23 mouse cellular contexts compared by ENCODE assay signal in genomic region chr2:50826537-50826936, GRCm38 (mm10).
DNase-seq lines count a peak whose midpoint lies in the region; ATAC-seq and TF ChIP-seq lines count a peak whose summit lies in the region.
"Had no signal": no experiment of that assay in that cellular context is flagged by ENCODE, and none has a peak within 500 bp of the region (broad histone marks: within the 10 kb centered on the region; RNA-seq: fewer than 3 reads in every experiment).

No protein-coding gene starts in this region.

- ATAC-seq in heart, embryonic 16.5 days (replicated peaks; ENCODE audit: extremely low read depth, insufficient read depth, low FRiP score), result 0 out of 2 replicates have a peak, but pooled peaks have one; percentile 37
- no peak for ATAC-seq in stomach, embryonic 14.5 days (ENCODE audit: insufficient number of reproducible peaks, insufficient read depth, low FRiP score, low read depth)
- no peak for ATAC-seq in stomach, postnatal 0 days (ENCODE audit: low FRiP score, low TSS enrichment)
- no peak for ATAC-seq in limb, embryonic 13.5 days (ENCODE audit: low FRiP score, low read depth)
- ATAC-seq in stomach, embryonic 16.5 days (ENCODE audit: insufficient read depth, low FRiP score), result no peak
- ATAC-seq: forebrain, embryonic 13.5 days; inflammation-experienced regulatory T-cells, adult 6 months; midbrain, embryonic 13.5 days had no signal

- no peak overlapping the region for H3K4me3 ChIP-seq in heart, embryonic 16.5 days (ENCODE audit: low read length)
- no peak overlapping the region for H3K4me3 ChIP-seq in stomach, embryonic 14.5 days (ENCODE audit: low read depth, low read length)
- no peak overlapping the region for H3K4me3 ChIP-seq in stomach, postnatal 0 days (ENCODE audit: low read depth, low read length)
- no peak overlapping the region for H3K4me3 ChIP-seq in limb, embryonic 13.5 days
- H3K4me3 ChIP-seq in stomach, embryonic 16.5 days (replicated peaks; ENCODE audit: low read length), result no peak overlapping the region
- H3K4me3 ChIP-seq in hindbrain, embryonic 10.5 days, result no peak overlapping the region
- H3K4me3 ChIP-seq: forebrain, embryonic 13.5 days; hindbrain, embryonic 12.5 days; kidney, embryonic 15.5 days; liver, embryonic 13.5 days; lung, embryonic 15.5 days; midbrain, embryonic 13.5 days; myocyte had no signal

- H3K27ac ChIP-seq in heart, embryonic 16.5 days (ENCODE audit: low read length), result no peak overlapping the region
- H3K27ac ChIP-seq in stomach, embryonic 14.5 days (ENCODE audit: low read length), result peak overlapping the region; percentile 48; the same call in 1 of the 2 replicates
- no peak overlapping the region for H3K27ac ChIP-seq in stomach, postnatal 0 days (replicated peaks)
- 0 out of 2 replicates have a peak overlapping the region, but pooled peaks have one; percentile 33 for H3K27ac ChIP-seq in limb, embryonic 13.5 days
- peak overlapping the region; percentile 9 for H3K27ac ChIP-seq in stomach, embryonic 16.5 days (ENCODE audit: low read length)
- no peak overlapping the region for H3K27ac ChIP-seq in hindbrain, embryonic 10.5 days
- H3K27ac ChIP-seq: forebrain, embryonic 13.5 days; hindbrain, embryonic 12.5 days; kidney, embryonic 15.5 days; liver, embryonic 13.5 days; lung, embryonic 15.5 days; macrophage; midbrain, embryonic 13.5 days had no signal

- H3K9ac ChIP-seq in heart, embryonic 16.5 days (ENCODE audit: low read length), result no peak overlapping the region
- H3K9ac ChIP-seq in stomach, embryonic 14.5 days (replicated peaks; ENCODE audit: low read depth, low read length), result no peak overlapping the region
- H3K9ac ChIP-seq in stomach, postnatal 0 days (ENCODE audit: low read length), result no peak overlapping the region
- H3K9ac ChIP-seq in limb, embryonic 13.5 days, result no peak overlapping the region
- no peak overlapping the region for H3K9ac ChIP-seq in stomach, embryonic 16.5 days (ENCODE audit: low read length)
- H3K9ac ChIP-seq: forebrain, embryonic 13.5 days; hindbrain, embryonic 12.5 days; kidney, embryonic 15.5 days; liver, embryonic 13.5 days; lung, embryonic 15.5 days; midbrain, embryonic 13.5 days had no signal

- TF ChIP-seq CTCF in stomach, postnatal 0 days (IDR thresholded peaks at IDR 0.05; ENCODE audit: low read depth), result no peak

- no peak overlapping the region for H3K4me2 ChIP-seq in heart, embryonic 16.5 days (ENCODE audit: low read depth, low read length)
- H3K4me2 ChIP-seq in stomach, embryonic 14.5 days (replicated peaks; ENCODE audit: low read depth, low read length), result no peak overlapping the region
- H3K4me2 ChIP-seq in stomach, postnatal 0 days (replicated peaks; ENCODE audit: low read depth), result no peak overlapping the region
- no peak overlapping the region for H3K4me2 ChIP-seq in limb, embryonic 13.5 days (replicated peaks)
- H3K4me2 ChIP-seq in stomach, embryonic 16.5 days (ENCODE audit: low read depth, low read length), result no peak overlapping the region
- H3K4me2 ChIP-seq: forebrain, embryonic 13.5 days; hindbrain, embryonic 12.5 days; kidney, embryonic 15.5 days; liver, embryonic 13.5 days; lung, embryonic 15.5 days; midbrain, embryonic 13.5 days had no signal

- H3K36me3 ChIP-seq in heart, embryonic 16.5 days (ENCODE audit: control insufficient read depth, insufficient read depth), result no peaks in the 10 kb centered on the region
- H3K36me3 ChIP-seq in stomach, embryonic 14.5 days (ENCODE audit: control insufficient read depth, insufficient read depth, low read length), result no peaks in the 10 kb centered on the region
- no peaks in the 10 kb centered on the region for H3K36me3 ChIP-seq in stomach, postnatal 0 days (ENCODE audit: control insufficient read depth, insufficient read depth, low read length)
- no peaks in the 10 kb centered on the region for H3K36me3 ChIP-seq in limb, embryonic 13.5 days
- no peaks in the 10 kb centered on the region for H3K36me3 ChIP-seq in stomach, embryonic 16.5 days (ENCODE audit: control insufficient read depth, insufficient read depth, low read length)
- no peaks in the 10 kb centered on the region for H3K36me3 ChIP-seq in hindbrain, embryonic 10.5 days
- H3K36me3 ChIP-seq: hindbrain, embryonic 12.5 days; kidney, embryonic 15.5 days; liver, embryonic 13.5 days; lung, embryonic 15.5 days; midbrain, embryonic 13.5 days had no signal

- H3K9me3 ChIP-seq in heart, embryonic 16.5 days (replicated peaks; ENCODE audit: control insufficient read depth, low read length), result no peaks in the 10 kb centered on the region
- no peaks in the 10 kb centered on the region for H3K9me3 ChIP-seq in stomach, embryonic 14.5 days (ENCODE audit: control insufficient read depth, low read depth, low read length)
- no peaks in the 10 kb centered on the region for H3K9me3 ChIP-seq in stomach, postnatal 0 days (ENCODE audit: control insufficient read depth, low read length)
- no peaks in the 10 kb centered on the region for H3K9me3 ChIP-seq in limb, embryonic 13.5 days
- no peaks in the 10 kb centered on the region for H3K9me3 ChIP-seq in stomach, embryonic 16.5 days (replicated peaks; ENCODE audit: control insufficient read depth, low read length)
- H3K9me3 ChIP-seq in hindbrain, embryonic 10.5 days, result no peaks in the 10 kb centered on the region
- H3K9me3 ChIP-seq: forebrain, embryonic 13.5 days; hindbrain, embryonic 12.5 days; kidney, embryonic 15.5 days; liver, embryonic 13.5 days; lung, embryonic 15.5 days; midbrain, embryonic 13.5 days had no signal

- no peak for DNase-seq in heart, adult 8-10 months (ENCODE audit: low spot score)
- DNase-seq in stomach, postnatal 0 days (ENCODE audit: low spot score), result no peak
- DNase-seq in adrenal gland, adult (ENCODE audit: inconsistent age in 2 of 2, low spot score in 1 of 2), result no peak
- no peak for DNase-seq in hindbrain, embryonic 10.5 days (ENCODE audit: low spot score)
- DNase-seq: adrenal gland, adult 2 months; cerebellum, postnatal 10 days; gastrocnemius, postnatal 14 days; kidney, postnatal 4 days; layer of hippocampus, adult 9-11 months; liver, embryonic 13.5 days; thymus, adult 18-20 months had no signal

- no peak for TF ChIP-seq EP300 in stomach, postnatal 0 days (optimal IDR thresholded peaks at IDR 0.05)

- WGBS in heart, embryonic 16.5 days, result 71% methylated on average over 3 of the region's 3 CpGs
- 73% methylated on average over 3 of the region's 3 CpGs for WGBS in stomach, embryonic 14.5 days
- WGBS in stomach, postnatal 0 days, result 68% methylated on average over 3 of the region's 3 CpGs
- WGBS in limb, embryonic 13.5 days, result 83% methylated on average over 3 of the region's 3 CpGs
- 64% methylated on average over 3 of the region's 3 CpGs for whole genome bisulfite sequencing in stomach, embryonic 16.5 days
- 85% methylated on average over 3 of the region's 3 CpGs for WGBS in hindbrain, embryonic 10.5 days

- no peaks in the 10 kb centered on the region for H3K4me1 ChIP-seq in heart, embryonic 16.5 days (ENCODE audit: control insufficient read depth, insufficient read depth, low read length)
- H3K4me1 ChIP-seq in stomach, embryonic 14.5 days (ENCODE audit: control insufficient read depth, insufficient read depth, low read length), result peaks cover 4% of the 10 kb centered on the region; the same call in 1 of the 2 replicates
- no peaks in the 10 kb centered on the region for H3K4me1 ChIP-seq in stomach, postnatal 0 days (replicated peaks; ENCODE audit: control insufficient read depth, insufficient read depth)
- H3K4me1 ChIP-seq in limb, embryonic 13.5 days, result peaks cover 14% of the 10 kb centered on the region
- peaks cover 6% of the 10 kb centered on the region; the same call in 1 of the 2 replicates for H3K4me1 ChIP-seq in stomach, embryonic 16.5 days (ENCODE audit: control insufficient read depth, insufficient read depth, low read length)
- 0 out of 2 replicates have a peak, but pooled peaks cover 3% of the 10 kb centered on the region for H3K4me1 ChIP-seq in hindbrain, embryonic 10.5 days (replicated peaks)
- H3K4me1 ChIP-seq: forebrain, embryonic 13.5 days; hindbrain, embryonic 12.5 days; kidney, embryonic 15.5 days; liver, embryonic 13.5 days had no signal

- no peaks in the 10 kb centered on the region for H3K27me3 ChIP-seq in heart, embryonic 16.5 days (ENCODE audit: control insufficient read depth, insufficient read depth, low read length)
- H3K27me3 ChIP-seq in stomach, embryonic 14.5 days (ENCODE audit: control insufficient read depth, insufficient read depth, low read length), result no peaks in the 10 kb centered on the region
- H3K27me3 ChIP-seq in stomach, postnatal 0 days (ENCODE audit: control insufficient read depth, insufficient read depth, low read length), result no peaks in the 10 kb centered on the region
- no peaks in the 10 kb centered on the region for H3K27me3 ChIP-seq in limb, embryonic 13.5 days
- H3K27me3 ChIP-seq in stomach, embryonic 16.5 days (ENCODE audit: control insufficient read depth, insufficient read depth, low read length), result no peaks in the 10 kb centered on the region
- H3K27me3 ChIP-seq in hindbrain, embryonic 10.5 days (ENCODE audit: insufficient read depth, poor library complexity, severe bottlenecking), result no peaks in the 10 kb centered on the region
- H3K27me3 ChIP-seq: forebrain, embryonic 13.5 days; hindbrain, embryonic 12.5 days; kidney, embryonic 15.5 days; liver, embryonic 13.5 days; lung, embryonic 15.5 days; midbrain, embryonic 13.5 days had no signal

Comparison
In these comparisons a context has a peak if more than half of its experiments do, and no peak if none do; other contexts are left out.
1. H3K27ac ChIP-seq: peak in stomach, embryonic 14.5 days (single experiment), limb, embryonic 13.5 days (single experiment) and stomach, embryonic 16.5 days (single experiment); none in heart, embryonic 16.5 days (single experiment), stomach, postnatal 0 days (single experiment) and hindbrain, embryonic 10.5 days (single experiment).